Mouse (Mus musculus) MN1 (cell line): ENCODE measurements around the gene Desi1.
A peak's percentile ranks its signal among the peaks of the same experiment; 100 is the strongest.

Experiments used
- DNase-seq: peaks from one replicate; pipeline ENCODE4 v3.0.0-alpha.2; 2016; ENCODE audit warnings: low spot score

The Desi1 gene

GRCm38 (mm10) chr15:82033762-82034161, at the start of gene Desi1:
Desi1 (minus strand) TSS chr15:82033862.
- no peak for DNase-seq

GRCm38 (mm10) chr15:82081161-82081560, 47.5 kb upstream of the Desi1 start:
- peak; percentile 28 for DNase-seq

DNA sequence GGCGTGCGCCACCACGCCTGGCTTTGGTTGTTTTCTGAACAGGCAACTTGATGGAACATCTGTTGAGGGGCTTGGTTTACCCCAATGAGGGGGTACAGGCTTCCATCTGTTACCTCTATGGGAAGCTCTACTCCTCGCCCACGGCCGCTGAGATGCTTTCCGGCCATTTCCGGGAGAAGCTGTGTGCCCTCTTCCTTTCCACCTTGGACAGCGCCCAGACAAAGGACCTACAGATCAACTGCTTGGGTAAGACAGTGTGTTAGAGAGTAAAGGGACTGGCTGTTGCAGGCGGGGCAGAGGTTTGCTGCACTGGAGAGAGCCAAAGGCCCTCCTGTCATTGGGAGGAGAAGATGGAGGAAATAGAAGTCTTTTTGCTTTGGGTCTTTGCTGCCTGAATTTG, 46.2 kb upstream of the Desi1 start:
- DNase-seq = no peak

DNA sequence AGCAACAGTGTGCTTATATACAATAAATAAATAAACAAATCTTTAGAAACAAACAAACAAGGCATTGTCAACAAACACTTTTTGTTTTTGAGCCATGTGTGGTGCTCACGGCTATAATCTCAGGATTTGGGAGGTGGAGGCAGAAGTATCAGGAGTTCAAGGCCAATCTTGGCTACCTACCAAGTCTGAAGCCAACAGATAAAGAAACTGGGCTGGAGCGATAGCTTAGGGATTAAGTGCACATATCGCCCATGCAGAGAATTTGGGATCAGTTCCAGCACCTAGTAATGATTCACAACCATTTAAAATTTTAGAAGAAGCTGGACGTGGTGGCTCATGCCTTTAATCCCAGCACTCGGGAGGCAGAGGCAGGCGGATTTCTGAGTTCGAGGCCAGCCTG, 39.8 kb upstream of the Desi1 start:
- DNase-seq = no peak

DNA sequence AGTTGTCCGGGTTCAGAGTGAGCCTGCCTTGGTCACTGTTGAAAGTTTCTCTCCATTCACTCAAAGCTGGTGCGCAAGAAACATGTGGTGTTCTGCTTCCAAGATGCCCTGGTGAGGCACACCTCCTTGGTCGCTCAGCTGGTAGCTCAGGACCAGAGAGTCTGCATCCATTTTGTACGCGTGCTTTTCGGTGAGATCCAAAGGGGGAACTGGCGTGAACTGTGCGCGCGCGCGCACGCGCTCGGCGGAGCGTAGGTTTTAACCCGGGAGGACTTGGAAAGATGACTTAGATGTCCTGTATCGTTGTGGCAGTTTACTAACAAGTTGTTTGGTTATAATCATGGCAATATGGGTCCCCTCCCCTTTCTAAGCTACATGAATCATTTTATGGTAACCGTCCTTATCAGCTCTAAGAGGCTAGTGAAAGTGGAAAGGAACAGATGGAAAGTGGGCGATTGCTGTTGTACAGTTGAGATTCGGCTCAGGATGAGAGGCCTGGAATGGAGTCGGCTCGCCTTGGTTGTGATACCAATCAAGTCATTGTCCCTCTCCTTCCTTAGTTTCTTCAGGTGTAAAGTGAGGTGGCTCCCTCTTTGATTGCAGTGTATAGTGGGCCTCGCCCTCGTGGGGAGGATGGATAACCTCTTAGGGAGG, 38.3 kb upstream of the Desi1 start:
- DNase-seq = no peak

GRCm38 (mm10) chr15:82069898-82070297, 36.2 kb upstream of the Desi1 start, which contains the start of gene Mei1:
Mei1 (plus strand) TSS chr15:82069996.
- no peak for DNase-seq

DNA sequence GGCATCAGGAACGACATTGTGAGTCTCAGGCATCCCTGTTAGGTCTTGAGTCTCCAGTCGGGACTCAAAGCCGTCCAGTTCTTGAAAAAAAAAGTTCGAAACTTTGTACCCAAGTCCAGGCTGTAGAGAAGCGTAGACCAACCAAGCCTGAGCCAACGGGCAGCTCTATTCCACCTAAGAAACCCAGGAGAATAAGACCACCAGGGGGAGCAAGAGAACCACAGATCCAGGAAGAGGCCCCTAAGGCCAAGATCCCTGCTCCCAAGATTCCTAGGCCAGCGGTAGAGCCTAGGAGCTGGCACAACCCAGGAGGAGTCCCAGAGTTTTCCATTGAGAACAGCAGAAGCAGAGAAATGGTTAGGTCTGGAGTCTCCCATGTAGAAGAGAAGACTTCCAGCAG, 31.8 kb upstream of the Desi1 start:
- DNase-seq = peak; percentile 94

DNA sequence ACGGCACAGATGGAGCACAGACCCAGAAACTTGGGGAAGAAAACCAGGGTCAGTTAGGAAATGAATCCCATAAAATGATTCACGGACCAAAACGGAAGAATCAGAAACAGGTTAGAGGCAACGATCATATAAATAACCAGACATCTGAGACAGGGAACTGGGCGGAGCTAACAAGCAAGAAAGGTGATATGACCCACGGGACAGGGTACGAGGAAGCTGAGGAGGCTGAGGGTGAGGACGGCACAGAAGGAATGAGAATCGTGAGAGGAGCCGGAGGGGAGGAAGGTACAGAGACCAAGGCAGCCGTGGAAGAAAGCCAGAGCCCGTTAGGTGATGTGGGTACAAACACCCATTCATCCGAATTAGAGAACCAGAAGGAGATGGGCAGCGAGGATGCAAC, 30.2 kb upstream of the Desi1 start:
- peak; percentile 30 for DNase-seq

DNA sequence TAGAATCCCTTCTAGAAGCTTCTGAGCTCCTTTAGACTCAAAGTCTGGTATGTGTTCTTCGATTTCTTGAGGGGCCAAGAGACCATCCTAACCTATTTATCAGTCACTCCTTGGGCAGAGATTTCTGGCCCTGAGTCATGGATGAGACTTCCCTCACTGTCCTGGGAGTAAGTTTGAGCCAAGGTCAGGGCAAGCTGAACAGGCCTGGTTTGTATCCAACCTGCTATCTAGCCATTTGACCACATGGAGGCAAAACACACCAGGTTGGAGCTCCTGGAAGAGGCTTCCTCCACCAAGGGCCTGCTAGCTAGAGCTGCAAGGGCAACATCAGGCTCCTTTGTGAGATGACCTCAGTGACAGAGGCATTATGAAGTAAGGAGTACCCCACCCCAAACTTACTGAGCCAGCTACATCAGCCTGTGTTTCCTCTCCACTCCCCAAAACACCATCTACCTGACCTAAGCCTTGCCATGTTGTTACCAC, 25.1 kb upstream of the Desi1 start, which contains the start of gene 4930407I10Rik:
Gene 4930407I10Rik, plus strand, starts transcription at position 433 of the 483 bp plus-strand sequence.
- DNase-seq = no peak

- DNase-seq = no peak
Observed at GRCm38 (mm10) chr15:82052544-82052943, 18.9 kb upstream of the Desi1 start.

DNA sequence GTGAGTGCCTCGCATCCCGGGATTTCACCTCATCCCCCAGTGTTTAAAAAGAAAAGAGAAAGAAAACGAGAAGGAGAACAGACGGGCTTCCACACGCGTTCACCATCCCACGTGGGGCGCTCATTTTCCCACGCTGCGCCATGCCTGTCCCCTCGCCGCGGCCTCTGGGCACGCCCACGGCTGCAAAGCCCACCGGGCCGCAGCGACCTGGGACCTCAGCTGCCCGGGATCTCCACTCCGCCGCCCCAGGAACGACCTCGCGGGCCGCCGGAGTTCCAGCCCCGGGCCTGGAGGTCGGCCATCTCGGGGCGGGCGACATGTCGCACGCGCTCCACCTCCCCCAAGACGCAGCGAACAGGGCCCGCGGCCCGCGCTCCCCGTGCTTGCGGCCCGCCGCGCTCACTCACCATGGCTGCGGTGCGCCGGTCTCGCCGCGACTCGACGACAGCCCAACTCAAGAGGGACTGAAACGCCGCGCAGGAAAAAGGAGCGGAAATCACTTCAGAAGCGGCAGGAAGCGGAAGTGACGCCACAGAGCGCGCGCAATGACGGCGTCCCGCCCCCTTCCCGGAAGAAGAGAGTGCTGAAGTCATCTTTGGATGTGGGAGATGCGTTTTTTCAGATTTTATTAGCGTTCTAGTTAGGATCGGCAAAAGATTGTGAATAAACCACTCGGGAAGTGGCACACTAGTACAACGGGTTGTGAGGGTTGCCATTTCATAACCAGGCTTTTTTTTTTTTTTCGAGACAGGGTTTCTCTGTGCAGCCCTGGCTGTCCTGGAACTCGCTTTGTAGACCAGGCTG, 13.6 kb upstream of the Desi1 start, which contains the start of gene Snu13:
Gene Snu13, minus strand, starts transcription at position 519 of the 804 bp plus-strand sequence.
- DNase-seq = peak; percentile 95

DNA sequence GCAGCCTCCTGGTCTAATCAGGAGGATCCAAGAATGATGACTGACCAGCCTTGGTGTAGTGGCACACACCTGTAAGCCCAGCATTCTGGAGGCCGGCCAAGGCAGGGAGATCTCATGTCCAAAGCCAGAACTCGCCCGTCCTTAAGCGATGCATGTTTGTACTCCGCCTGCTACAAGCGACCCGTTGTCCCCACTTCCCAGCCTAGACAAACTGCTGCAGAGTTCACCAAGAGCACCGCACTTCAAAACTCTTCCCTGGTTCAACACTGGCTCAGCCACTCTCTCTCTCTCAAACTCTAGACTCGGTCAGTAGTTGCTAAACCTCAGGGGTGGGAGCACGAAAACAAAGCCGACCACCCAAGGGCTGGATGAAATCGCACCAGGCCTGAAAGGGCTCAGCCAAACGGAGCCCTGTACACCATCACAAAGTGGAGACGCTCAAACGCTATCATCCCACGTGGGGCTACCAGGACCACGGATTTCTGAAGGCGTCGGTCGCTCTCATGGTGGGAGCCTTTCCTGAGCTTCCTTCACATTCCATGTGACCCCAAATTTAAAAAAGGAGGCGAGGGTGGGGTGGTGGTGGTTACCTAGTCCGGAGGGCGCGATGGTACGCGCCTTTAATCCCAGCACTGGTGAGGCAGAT, 12.7 kb upstream of the Desi1 start:
- DNase-seq = peak; percentile 54

- DNase-seq = peak; percentile 48
Observed at GRCm38 (mm10) chr15:82044166-82044784, 10.6 kb upstream of the Desi1 start.

DNA sequence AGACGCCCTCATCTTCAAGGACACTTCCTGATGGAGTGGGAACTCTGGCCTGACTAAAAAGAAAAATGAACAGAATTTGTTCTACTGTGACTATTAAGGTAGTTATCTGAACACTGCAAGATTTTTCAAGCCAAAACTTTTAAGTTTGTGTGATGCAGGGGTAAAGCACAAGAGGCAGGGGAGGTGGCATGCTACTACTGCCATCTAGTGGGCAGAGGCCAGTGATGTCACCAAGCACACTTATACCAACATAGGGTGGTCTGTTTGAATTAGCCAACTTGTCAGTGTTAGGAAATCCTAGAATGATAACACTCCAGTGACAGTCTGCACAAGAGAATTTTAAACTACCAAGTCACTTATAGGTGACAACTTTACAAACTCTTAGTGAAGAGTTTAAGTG, 7.0 kb upstream of the Desi1 start:
- peak; percentile 73 for DNase-seq

- DNase-seq = no peak
Observed at GRCm38 (mm10) chr15:82035904-82036689, 2.4 kb upstream of the Desi1 start.

GRCm38 (mm10) chr15:82032386-82032785, 1.3 kb downstream of the Desi1 start:
- no peak for DNase-seq

GRCm38 (mm10) chr15:82027726-82028125, 5.9 kb downstream of the Desi1 start:
- DNase-seq = no peak

GRCm38 (mm10) chr15:82027276-82027675, 6.4 kb downstream of the Desi1 start:
- no peak for DNase-seq

DNA sequence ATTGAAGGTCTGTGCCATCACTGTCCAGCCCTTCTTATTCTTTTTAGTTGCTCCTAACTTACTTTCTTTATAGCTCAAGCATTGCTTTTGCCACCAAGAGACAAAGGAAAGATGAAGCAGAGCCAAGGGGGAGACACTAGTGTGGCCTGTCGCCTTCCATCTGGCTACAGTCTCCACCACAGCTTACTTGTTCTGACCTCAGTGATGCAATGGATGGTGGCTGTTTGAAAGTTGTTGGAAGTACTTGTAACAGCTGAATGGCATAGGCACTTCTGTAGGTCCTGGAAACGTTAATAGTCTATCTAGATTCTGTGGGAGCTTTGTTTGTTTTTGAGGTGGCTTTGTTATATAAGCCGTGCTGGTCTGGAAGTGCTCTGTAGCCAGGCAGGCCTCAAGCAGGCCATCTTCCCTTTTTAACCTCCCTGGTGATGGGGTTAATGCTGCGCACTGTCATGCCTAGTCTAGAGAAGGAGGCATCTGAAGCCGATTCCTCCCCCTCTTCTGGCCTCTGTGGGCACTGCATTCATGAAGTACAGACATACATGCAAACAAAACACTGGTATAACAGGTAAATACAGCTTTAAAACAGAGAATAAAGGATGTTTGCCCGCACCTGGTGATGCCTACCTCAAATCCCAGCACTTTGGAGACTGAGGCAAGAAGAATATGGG, 9.6 kb downstream of the Desi1 start:
- DNase-seq = no peak

DNA sequence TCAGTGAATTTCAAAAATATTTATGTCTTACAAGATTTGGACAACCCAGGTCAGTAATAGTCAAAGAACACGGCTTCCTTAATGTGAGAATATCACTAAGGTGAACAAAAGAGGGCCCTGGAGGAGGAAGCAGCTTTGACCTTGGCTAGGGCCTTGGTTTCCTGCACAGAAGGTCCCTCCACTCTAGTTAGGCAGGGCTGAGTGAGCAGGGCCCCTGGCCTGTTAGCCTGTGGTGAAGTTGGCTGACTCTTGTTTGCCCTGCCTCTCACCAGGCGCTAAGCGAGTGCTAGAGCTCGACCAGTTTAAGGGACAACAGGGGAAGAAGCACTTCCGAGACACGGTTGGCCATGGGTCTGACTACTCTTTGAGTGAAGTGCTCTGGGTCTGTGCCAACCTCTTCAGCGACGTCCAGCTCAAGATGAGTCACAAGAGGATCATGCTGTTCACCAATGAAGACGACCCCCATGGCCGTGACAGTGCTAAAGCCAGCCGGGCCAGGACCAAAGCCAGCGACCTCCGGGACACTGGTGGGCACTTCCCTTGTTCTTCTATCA, 11.1 kb downstream of the Desi1 start:
- peak; percentile 69 for DNase-seq
